Mouse (Mus musculus): ENCODE data around the gene Pitpnm2. TPM values are rescaled to one million over a fixed set of nuclear protein-coding genes. Genes with fewer than 3 reads are reported as not detected.
A peak's percentile ranks its signal among the peaks of the same experiment; 100 is the strongest.

Pitpnm2 gene
- polyA plus RNA-seq, 1 experiment, result 19.6 TPM

- H3K27me3 ChIP-seq (ENCODE audit: control insufficient read depth, insufficient read depth, low read length), result no peaks in the 10 kb centered on the region
- H3K4me1 ChIP-seq (ENCODE audit: control insufficient read depth, insufficient read depth, insufficient read length, low read length), result no peaks in the 10 kb centered on the region
- H3K4me3 ChIP-seq (ENCODE audit: low read depth, low read length), result no peak overlapping the region
- WGBS, result 62% methylated on average over 15 of the region's 15 CpGs
- no peak overlapping the region for H3K27ac ChIP-seq (ENCODE audit: insufficient read depth, low read depth, low read length)
- TF ChIP-seq POLR2A (IDR thresholded peaks at IDR 0.05; ENCODE audit: low read depth, low read length) (no peak), CTCF (IDR thresholded peaks at IDR 0.05; ENCODE audit: extremely low read depth, insufficient read length, insufficient replicate concordance, low read depth, low read length) (no peak)
- H3K36me3 ChIP-seq (ENCODE audit: control insufficient read depth, insufficient read depth, low read length), result no peaks in the 10 kb centered on the region
Measured at GRCm38 (mm10) chr5:124165622-124166570, 83.7 kb downstream of the Pitpnm2 start.

GRCm38 (mm10) chr5:124163445-124163844 is 86.1 kb downstream of the Pitpnm2 start:
- Histone ChIP-seq H3K27me3 (ENCODE audit: control insufficient read depth, insufficient read depth, low read length) (no peaks in the 10 kb centered on the region), H3K36me3 (ENCODE audit: control insufficient read depth, insufficient read depth, low read length) (no peaks in the 10 kb centered on the region), H3K4me1 (ENCODE audit: control insufficient read depth, insufficient read depth, insufficient read length, low read length) (no peaks in the 10 kb centered on the region), H3K27ac (ENCODE audit: insufficient read depth, low read depth, low read length) (no peak overlapping the region), H3K4me3 (ENCODE audit: low read depth, low read length) (no peak overlapping the region)
- TF ChIP-seq CTCF (IDR thresholded peaks at IDR 0.05; ENCODE audit: extremely low read depth, insufficient read length, insufficient replicate concordance, low read depth, low read length), result no peak
- TF ChIP-seq POLR2A (IDR thresholded peaks at IDR 0.05; ENCODE audit: low read depth, low read length), result no peak
- WGBS, result 65% methylated on average over 11 of the region's 11 CpGs

GRCm38 (mm10) chr5:124162577-124162976 is 87.0 kb downstream of the Pitpnm2 start:
- WGBS, result 75% methylated on average over 5 of the region's 5 CpGs
- Histone ChIP-seq H3K27ac (ENCODE audit: insufficient read depth, low read depth, low read length) (no peak overlapping the region), H3K4me1 (ENCODE audit: control insufficient read depth, insufficient read depth, insufficient read length, low read length) (no peaks in the 10 kb centered on the region), H3K4me3 (ENCODE audit: low read depth, low read length) (no peak overlapping the region), H3K36me3 (ENCODE audit: control insufficient read depth, insufficient read depth, low read length) (no peaks in the 10 kb centered on the region), H3K27me3 (ENCODE audit: control insufficient read depth, insufficient read depth, low read length) (no peaks in the 10 kb centered on the region)
- TF ChIP-seq CTCF (IDR thresholded peaks at IDR 0.05; ENCODE audit: extremely low read depth, insufficient read length, insufficient replicate concordance, low read depth, low read length), result peak; percentile 26; the same call in 1 of the 2 replicates
- TF ChIP-seq POLR2A (IDR thresholded peaks at IDR 0.05; ENCODE audit: low read depth, low read length), result no peak

- no peaks in the 10 kb centered on the region for H3K4me1 ChIP-seq (ENCODE audit: control insufficient read depth, insufficient read depth, insufficient read length, low read length)
Measured at GRCm38 (mm10) chr5:124161831-124162230, 87.7 kb downstream of the Pitpnm2 start.

GRCm38 (mm10) chr5:124159453-124159852 is 90.1 kb downstream of the Pitpnm2 start:
- 30% methylated on average over 7 of the region's 7 CpGs for WGBS
- no peaks in the 10 kb centered on the region for H3K36me3 ChIP-seq (ENCODE audit: control insufficient read depth, insufficient read depth, low read length)
- H3K4me3 ChIP-seq (ENCODE audit: low read depth, low read length), result no peak overlapping the region
- H3K4me1 ChIP-seq (ENCODE audit: control insufficient read depth, insufficient read depth, insufficient read length, low read length), result no peaks in the 10 kb centered on the region
- no peak for TF ChIP-seq CTCF (IDR thresholded peaks at IDR 0.05; ENCODE audit: extremely low read depth, insufficient read length, insufficient replicate concordance, low read depth, low read length)
- no peak for TF ChIP-seq POLR2A (IDR thresholded peaks at IDR 0.05; ENCODE audit: low read depth, low read length)
- no peaks in the 10 kb centered on the region for H3K27me3 ChIP-seq (ENCODE audit: control insufficient read depth, insufficient read depth, low read length)
- H3K27ac ChIP-seq (ENCODE audit: insufficient read depth, low read depth, low read length), result no peak overlapping the region

More at GRCm38 (mm10) chr5:124161831-124162230, 87.7 kb downstream of the Pitpnm2 start:
- Histone ChIP-seq H3K4me3 (ENCODE audit: low read depth, low read length) (no peak overlapping the region), H3K36me3 (ENCODE audit: control insufficient read depth, insufficient read depth, low read length) (no peaks in the 10 kb centered on the region), H3K27ac (ENCODE audit: insufficient read depth, low read depth, low read length) (no peak overlapping the region), H3K27me3 (ENCODE audit: control insufficient read depth, insufficient read depth, low read length) (no peaks in the 10 kb centered on the region)
- WGBS, result 73% methylated on average over 10 of the region's 10 CpGs
- TF ChIP-seq CTCF (IDR thresholded peaks at IDR 0.05; ENCODE audit: extremely low read depth, insufficient read length, insufficient replicate concordance, low read depth, low read length) (no peak), POLR2A (IDR thresholded peaks at IDR 0.05; ENCODE audit: low read depth, low read length) (no peak)

GRCm38 (mm10) chr5:124158305-124158704 is 91.3 kb downstream of the Pitpnm2 start:
- H3K27me3 ChIP-seq (ENCODE audit: control insufficient read depth, insufficient read depth, low read length), result no peaks in the 10 kb centered on the region
- no peak overlapping the region for H3K27ac ChIP-seq (ENCODE audit: insufficient read depth, low read depth, low read length)
- no peaks in the 10 kb centered on the region for H3K4me1 ChIP-seq (ENCODE audit: control insufficient read depth, insufficient read depth, insufficient read length, low read length)
- no peak overlapping the region for H3K4me3 ChIP-seq (ENCODE audit: low read depth, low read length)
- 78% methylated on average over 4 of the region's 4 CpGs for WGBS
- no peaks in the 10 kb centered on the region for H3K36me3 ChIP-seq (ENCODE audit: control insufficient read depth, insufficient read depth, low read length)
- TF ChIP-seq POLR2A (IDR thresholded peaks at IDR 0.05; ENCODE audit: low read depth, low read length), result no peak
- no peak for TF ChIP-seq CTCF (IDR thresholded peaks at IDR 0.05; ENCODE audit: extremely low read depth, insufficient read length, insufficient replicate concordance, low read depth, low read length)

GRCm38 (mm10) chr5:124155943-124156342 is 93.6 kb downstream of the Pitpnm2 start:
- TF ChIP-seq POLR2A (IDR thresholded peaks at IDR 0.05; ENCODE audit: low read depth, low read length) (no peak), CTCF (IDR thresholded peaks at IDR 0.05; ENCODE audit: extremely low read depth, insufficient read length, insufficient replicate concordance, low read depth, low read length) (no peak)
- Histone ChIP-seq H3K4me1 (ENCODE audit: control insufficient read depth, insufficient read depth, insufficient read length, low read length) (no peaks in the 10 kb centered on the region), H3K36me3 (ENCODE audit: control insufficient read depth, insufficient read depth, low read length) (no peaks in the 10 kb centered on the region), H3K27me3 (ENCODE audit: control insufficient read depth, insufficient read depth, low read length) (no peaks in the 10 kb centered on the region), H3K27ac (ENCODE audit: insufficient read depth, low read depth, low read length) (no peak overlapping the region), H3K4me3 (ENCODE audit: low read depth, low read length) (no peak overlapping the region)
- 74% methylated on average over 5 of the region's 5 CpGs for WGBS
